ENCODE assay signal across 7 mouse cellular contexts in genomic region chr2:159163985-159164384, GRCm38 (mm10).
DNase-seq lines count a peak whose midpoint lies in the region; ATAC-seq and TF ChIP-seq lines count a peak whose summit lies in the region.

No protein-coding gene starts in this region.

- TF ChIP-seq POLR2A in small intestine, adult 2 months (IDR thresholded peaks at IDR 0.05; ENCODE audit: low read depth, low read length): no peak

- WGBS in liver, postnatal 0 days (ENCODE audit: insufficient replicate concordance): 40% methylated on average over 7 of the region's 7 CpGs
- 31% methylated on average over 7 of the region's 7 CpGs for WGBS in small intestine, adult 2 months

- no peak for ATAC-seq in liver, postnatal 0 days

- H3K9ac ChIP-seq in liver, postnatal 0 days (replicated peaks): no peak overlapping the region

- TF ChIP-seq CTCF in liver, postnatal 0 days (IDR thresholded peaks at IDR 0.05; ENCODE audit: low read depth): peak; percentile 76
- TF ChIP-seq CTCF in small intestine, adult 2 months (IDR thresholded peaks at IDR 0.05; ENCODE audit: extremely low read depth, insufficient read length, insufficient replicate concordance, low read depth, low read length): peak; percentile 71; the same call in 1 of the 2 replicates

- no peak overlapping the region for H3K4me2 ChIP-seq in liver, postnatal 0 days (ENCODE audit: low read depth, low read length)

- no peak overlapping the region for H3K27ac ChIP-seq in liver, postnatal 0 days (ENCODE audit: low read depth)
- H3K27ac ChIP-seq in small intestine, adult 2 months (ENCODE audit: insufficient read depth, low read depth, low read length): no peak overlapping the region

- H3K27me3 ChIP-seq in liver, postnatal 0 days (ENCODE audit: insufficient read depth, low read length): no peaks in the 10 kb centered on the region
- no peaks in the 10 kb centered on the region for H3K27me3 ChIP-seq in small intestine, adult 2 months (ENCODE audit: control insufficient read depth, insufficient read depth, low read length)

- no peaks in the 10 kb centered on the region for H3K4me1 ChIP-seq in liver, postnatal 0 days (ENCODE audit: insufficient read depth)
- no peaks in the 10 kb centered on the region for H3K4me1 ChIP-seq in small intestine, adult 2 months (ENCODE audit: control insufficient read depth, insufficient read depth, insufficient read length, low read length)

- no peaks in the 10 kb centered on the region for H3K9me3 ChIP-seq in liver, postnatal 0 days (ENCODE audit: low read length)

- H3K36me3 ChIP-seq in liver, postnatal 0 days (replicated peaks; ENCODE audit: insufficient read depth, low read length): no peaks in the 10 kb centered on the region
- no peaks in the 10 kb centered on the region for H3K36me3 ChIP-seq in small intestine, adult 2 months (ENCODE audit: control insufficient read depth, insufficient read depth, low read length)

- H3K4me3 ChIP-seq in liver, postnatal 0 days (ENCODE audit: low read depth, low read length): no peak overlapping the region
- H3K4me3 ChIP-seq in small intestine, adult 2 months (ENCODE audit: low read depth, low read length): no peak overlapping the region

- TF ChIP-seq EP300 in liver, postnatal 0 days (IDR thresholded peaks at IDR 0.05; ENCODE audit: low read depth): no peak

- peak; percentile 10 for DNase-seq in thymus, postnatal 0 days (ENCODE audit: low spot score)
- no peak for DNase-seq in thymus, postnatal 25 days
- DNase-seq in adrenal gland, postnatal 25 days: peak; percentile 69
- peak; percentile 80 for DNase-seq in embryo, embryonic 10.5 days (ENCODE audit: low spot score)
- DNase-seq in kidney, adult 9 months: peak; percentile 61
- peak; percentile 45 for DNase-seq in liver, postnatal 0 days
